Mouse (Mus musculus): ENCODE data around the gene Rpl36.
"Not testable (repeated sequence)": the region's sequence is repeated elsewhere in the genome, so short reads cannot be mapped to it uniquely, and the experiment has no call there.

Gene Rpl36

GRCm38 (mm10) chr17:56608699-56609098 is 4.5 kb upstream of the Rpl36 start:
- DNase-seq (ENCODE audit: low read depth, low spot score), result no peak

- peak; percentile 99 for DNase-seq (ENCODE audit: low read depth, low spot score)
Observed at GRCm38 (mm10) chr17:56609452-56610171, 3.6 kb upstream of the Rpl36 start, which contains the start of gene 2410015M20Rik. 2410015M20Rik (minus strand) TSS chr17:56609771.

- no peak for DNase-seq (ENCODE audit: low read depth, low spot score)
Observed at GRCm38 (mm10) chr17:56611323-56611722, 1.9 kb upstream of the Rpl36 start.

GRCm38 (mm10) chr17:56611861-56612564 is 1.2 kb upstream of the Rpl36 start:
- no peak for DNase-seq (ENCODE audit: low read depth, low spot score)

GRCm38 (mm10) chr17:56612565-56612939 is 664 bp upstream of the Rpl36 start:
- not testable (repeated sequence) for DNase-seq (ENCODE audit: low read depth, low spot score)

- not testable (repeated sequence) for DNase-seq (ENCODE audit: low read depth, low spot score)
Observed at GRCm38 (mm10) chr17:56613893-56614292, 677 bp downstream of the Rpl36 start.

- DNase-seq (ENCODE audit: low read depth, low spot score), result no peak
Observed at GRCm38 (mm10) chr17:56614391-56615135, 1.3 kb downstream of the Rpl36 start.

GRCm38 (mm10) chr17:56615136-56615784 is 2.0 kb downstream of the Rpl36 start:
- no peak for DNase-seq (ENCODE audit: low read depth, low spot score)

- no peak for DNase-seq (ENCODE audit: low read depth, low spot score)
Observed at GRCm38 (mm10) chr17:56615792-56616191, 2.6 kb downstream of the Rpl36 start.

- DNase-seq (ENCODE audit: low read depth, low spot score), result no peak
Observed at GRCm38 (mm10) chr17:56616725-56617124, 3.5 kb downstream of the Rpl36 start.

- no peak for DNase-seq (ENCODE audit: low read depth, low spot score)
Observed at GRCm38 (mm10) chr17:56617628-56618027, 4.4 kb downstream of the Rpl36 start.

GRCm38 (mm10) chr17:56625495-56625894 is 12.3 kb downstream of the Rpl36 start:
- DNase-seq (ENCODE audit: low read depth, low spot score), result no peak

GRCm38 (mm10) chr17:56626260-56626659 is 13.0 kb downstream of the Rpl36 start:
- no peak for DNase-seq (ENCODE audit: low read depth, low spot score)

GRCm38 (mm10) chr17:56626754-56627470 is 13.7 kb downstream of the Rpl36 start, which contains the start of gene Lonp1:
Lonp1 (minus strand) TSS chr17:56626887.
- DNase-seq (ENCODE audit: low read depth, low spot score), result peak; percentile 95

- DNase-seq (ENCODE audit: low read depth, low spot score), result no peak
Observed at GRCm38 (mm10) chr17:56627530-56628277, 14.5 kb downstream of the Rpl36 start, which contains the start of gene Catsperd. Catsperd (plus strand) TSS chr17:56628143.

- DNase-seq (ENCODE audit: low read depth, low spot score), result not testable (repeated sequence)
Observed at GRCm38 (mm10) chr17:56629800-56630781, 16.9 kb downstream of the Rpl36 start.

- DNase-seq (ENCODE audit: low read depth, low spot score), result no peak
Observed at GRCm38 (mm10) chr17:56631807-56632206, 18.6 kb downstream of the Rpl36 start.

- DNase-seq (ENCODE audit: low read depth, low spot score), result no peak
Observed at GRCm38 (mm10) chr17:56634023-56634422, 20.8 kb downstream of the Rpl36 start.

- no peak for DNase-seq (ENCODE audit: low read depth, low spot score)
Observed at GRCm38 (mm10) chr17:56643237-56643636, 30.0 kb downstream of the Rpl36 start.

Measured in telencephalon, adult 2 months (tissue).